In genomic region chr13:103333601-103334391, GRCm38 (mm10) we compare ENCODE assay signal across 9 mouse cellular contexts. TPM values are rescaled to one million over a fixed set of nuclear protein-coding genes. Genes with fewer than 3 reads are reported as not detected.
DNase-seq lines count a peak whose midpoint lies in the region; ATAC-seq and TF ChIP-seq lines count a peak whose summit lies in the region.
"Had no signal": no experiment of that assay in that cellular context is flagged by ENCODE, and none has a peak within 500 bp of the region (broad histone marks: within the 10 kb centered on the region; RNA-seq: fewer than 3 reads in every experiment).

No protein-coding gene starts in this region.

- H3K36me3 ChIP-seq in intestine, postnatal 0 days (ENCODE audit: control insufficient read depth, insufficient read depth): no peaks in the 10 kb centered on the region
- H3K36me3 ChIP-seq in liver, embryonic 14.5 days (replicated peaks; ENCODE audit: control insufficient read depth, insufficient read depth, low read depth): no peaks in the 10 kb centered on the region
- H3K36me3 ChIP-seq: G1E had no signal

- 0 out of 2 replicates have a peak, but pooled peaks cover 2% of the 10 kb centered on the region for H3K4me1 ChIP-seq in intestine, postnatal 0 days (replicated peaks; ENCODE audit: control insufficient read depth, insufficient read depth, low read length)
- H3K4me1 ChIP-seq in liver, embryonic 14.5 days (replicated peaks; ENCODE audit: control insufficient read depth in 2 of 2, insufficient read depth in 2 of 2, low read length in 1 of 2): no peaks in the 10 kb centered on the region

- ATAC-seq in intestine, postnatal 0 days: peak; percentile 30
- peak; percentile 21; the same call in 1 of the 2 replicates for ATAC-seq in liver, embryonic 14.5 days (ENCODE audit: insufficient read depth)
- no peak for ATAC-seq in monocyte, adult 5-6 weeks (replicated peaks; ENCODE audit: insufficient number of reproducible peaks, low FRiP score, low TSS enrichment, poor library complexity, severe bottlenecking)

- peaks cover 19% of the 10 kb centered on the region; the same call in 1 of the 2 replicates for H3K27me3 ChIP-seq in intestine, postnatal 0 days (replicated peaks; ENCODE audit: control insufficient read depth, insufficient read depth, low read length)
- H3K27me3 ChIP-seq in liver, embryonic 14.5 days (ENCODE audit: control insufficient read depth, insufficient read depth, low read length): peaks cover 41% of the 10 kb centered on the region

- H3K9ac ChIP-seq in intestine, postnatal 0 days (ENCODE audit: low read depth, low read length): peak overlapping the region; percentile 50
- H3K9ac ChIP-seq in liver, embryonic 14.5 days (replicated peaks): no peak overlapping the region

- peak overlapping the region; percentile 99 for H3K4me2 ChIP-seq in intestine, postnatal 0 days (replicated peaks; ENCODE audit: low read depth)
- peak overlapping the region; percentile 66 for H3K4me2 ChIP-seq in liver, embryonic 14.5 days (ENCODE audit: low read depth)

- peak overlapping the region; percentile 49; the same call in 1 of the 2 replicates for H3K27ac ChIP-seq in layer of hippocampus, adult 2 months
- peak overlapping the region; percentile 21; the same call in 1 of the 2 replicates for H3K27ac ChIP-seq in intestine, postnatal 0 days (ENCODE audit: low read depth, low read length)
- H3K27ac ChIP-seq in liver, embryonic 14.5 days: no peak overlapping the region

- peak overlapping the region; percentile 74 for H3K4me3 ChIP-seq in layer of hippocampus, adult 2 months
- peak overlapping the region; percentile 71 for H3K4me3 ChIP-seq in intestine, postnatal 0 days (ENCODE audit: low read depth, low read length)
- peak overlapping the region; percentile 20 to 51 for H3K4me3 ChIP-seq in liver, embryonic 14.5 days (ENCODE audit: insufficient read depth in 1 of 2, low read depth in 2 of 2, low read length in 2 of 2)

- H3K9me3 ChIP-seq in intestine, postnatal 0 days (ENCODE audit: control insufficient read depth): no peaks in the 10 kb centered on the region
- H3K9me3 ChIP-seq in liver, embryonic 14.5 days (ENCODE audit: control insufficient read depth, low read length): no peaks in the 10 kb centered on the region

- TF ChIP-seq EP300 in liver, embryonic 14.5 days (IDR thresholded peaks at IDR 0.05; ENCODE audit: low read depth): no peak

- under 1% methylated on average over 73 of the region's 74 CpGs for WGBS in intestine, postnatal 0 days
- under 1% methylated on average over 74 of the region's 74 CpGs for WGBS in liver, embryonic 14.5 days (ENCODE audit: insufficient replicate concordance)

- DNase-seq in layer of hippocampus, adult 2 months (ENCODE audit: low spot score in 2 of 2): peak in 1 of 2 experiments; percentile 43
- no peak for DNase-seq in layer of hippocampus, adult 11-12 months (ENCODE audit: low spot score)
- DNase-seq in embryo, embryonic 10.5 days (ENCODE audit: low spot score): peak; percentile 61
- DNase-seq in heart, adult 11 months: peak; percentile 96
- DNase-seq in liver, embryonic 14.5 days (ENCODE audit: low read depth in 3 of 3, low spot score in 3 of 3): no peak
- peak; percentile 40 for DNase-seq in ovary, adult 18-20 months (ENCODE audit: low spot score)

- TF ChIP-seq CTCF in layer of hippocampus, adult 2 months (conservative IDR thresholded peaks at IDR 0.05): peak; percentile 59
- peak; percentile 53 for TF ChIP-seq CTCF in intestine, postnatal 0 days (IDR thresholded peaks at IDR 0.05; ENCODE audit: low read depth)
- TF ChIP-seq CTCF in liver, embryonic 14.5 days (IDR thresholded peaks at IDR 0.05; ENCODE audit: low read depth): no peak

RNA-seq across cellular contexts. Expression of gene Mast4, which starts 0.5 kb away (rescaled TPM):
- 10 to 100 TPM; 66.7 to 68.9 TPM for total RNA-seq in layer of hippocampus, adult 2 months (2021)
- polyA plus RNA-seq in intestine, postnatal 0 days (2015; fragmentation: Nextera tagmentation; extraction: Ambion mirVana): 6.1 and 8.8 TPM in 2 replicates
- polyA plus RNA-seq in liver, embryonic 14.5 days (2012; rRNA removed): 0.56 and 0.71 TPM in 2 replicates
- 1.5 and 1.6 TPM in 2 replicates for polyA plus RNA-seq in liver, embryonic 14.5 days (2014; fragmentation: Nextera tagmentation; extraction: Ambion mirVana)
- total RNA-seq in monocyte, adult 5-6 weeks (2017): 3.3 to 5.1 TPM (median 4.1 TPM) in 3 replicates

Comparison
In these comparisons a context has a peak if more than half of its experiments do, and no peak if none do; other contexts are left out.
1. DNase-seq: peak in embryo, embryonic 10.5 days (single experiment), heart, adult 11 months (single experiment) and ovary, adult 18-20 months (single experiment); none in layer of hippocampus, adult 11-12 months (single experiment) and liver, embryonic 14.5 days (0 of 3).
2. RNA of gene Mast4, which starts 0.5 kb away (total RNA-seq): 66.7 to 68.9 TPM in layer of hippocampus, adult 2 months; 3.3 to 5.1 TPM in monocyte, adult 5-6 weeks; every median in the first group is over 10 times any median in the second.
3. Peak in every context shown above with its lines, with median percentiles within 50 percentile points of each other: H3K4me3 ChIP-seq.